Comparison of ENCODE assay signal across 33 mouse cellular contexts in the genomic region with DNA sequence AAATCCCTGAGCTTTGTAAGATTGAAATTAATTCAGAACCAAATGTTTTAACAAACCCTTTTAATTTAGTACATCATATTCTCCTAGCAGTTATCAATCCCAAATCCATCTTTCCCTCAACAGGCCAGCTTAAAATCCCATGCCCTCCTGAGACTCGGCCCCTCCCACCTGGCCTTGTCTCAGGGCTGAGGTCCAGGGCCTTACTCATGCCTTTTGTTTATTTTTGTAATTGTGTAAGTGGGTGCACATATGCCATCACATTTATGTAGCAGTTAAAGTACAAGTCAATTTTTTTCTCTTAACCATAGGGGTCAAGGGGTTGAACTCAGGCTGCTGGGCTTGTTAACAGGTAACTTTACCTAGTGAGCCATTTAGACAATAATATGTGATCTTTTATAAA. TPM values are rescaled to one million over a fixed set of nuclear protein-coding genes. Genes with fewer than 3 reads are reported as not detected.
DNase-seq lines count a peak whose midpoint lies in the region; ATAC-seq and TF ChIP-seq lines count a peak whose summit lies in the region.
"Had no signal": no experiment of that assay in that cellular context is flagged by ENCODE, and none has a peak within 500 bp of the region (broad histone marks: within the 10 kb centered on the region; RNA-seq: fewer than 3 reads in every experiment).

No protein-coding gene starts in this region.

- WGBS in liver, postnatal 0 days (ENCODE audit: insufficient replicate concordance) = 72% methylated on average over 1 of the region's 1 CpGs
- WGBS in liver, embryonic 12.5 days (ENCODE audit: insufficient replicate concordance) = 97% methylated on average over 1 of the region's 1 CpGs

- TF ChIP-seq EP300 in liver, postnatal 0 days (IDR thresholded peaks at IDR 0.05; ENCODE audit: low read depth) = no peak

- H3K4me2 ChIP-seq in liver, postnatal 0 days (ENCODE audit: low read depth, low read length) = no peak overlapping the region
- H3K4me2 ChIP-seq in liver, embryonic 12.5 days = no peak overlapping the region
- H3K4me2 ChIP-seq: forebrain, embryonic 12.5 days; hindbrain, embryonic 12.5 days; intestine, embryonic 15.5 days; limb, embryonic 13.5 days; liver, embryonic 15.5 days; midbrain, embryonic 11.5 days had no signal

- no peak overlapping the region for H3K9ac ChIP-seq in liver, postnatal 0 days (replicated peaks)
- H3K9ac ChIP-seq in liver, embryonic 12.5 days = no peak overlapping the region
- H3K9ac ChIP-seq: forebrain, embryonic 12.5 days; forebrain, postnatal 0 days; hindbrain, embryonic 12.5 days; intestine, embryonic 15.5 days; limb, embryonic 13.5 days; liver, embryonic 15.5 days had no signal

- no peaks in the 10 kb centered on the region for H3K4me1 ChIP-seq in liver, postnatal 0 days (ENCODE audit: insufficient read depth)
- no peaks in the 10 kb centered on the region for H3K4me1 ChIP-seq in liver, embryonic 12.5 days
- H3K4me1 ChIP-seq: forebrain, embryonic 12.5 days; heart, embryonic 10.5 days; hindbrain, embryonic 12.5 days; intestine, embryonic 15.5 days; limb, embryonic 13.5 days; liver, embryonic 15.5 days had no signal

- H3K36me3 ChIP-seq in liver, postnatal 0 days (replicated peaks; ENCODE audit: insufficient read depth, low read length) = peaks cover 25% of the 10 kb centered on the region
- peaks cover 65% of the 10 kb centered on the region for H3K36me3 ChIP-seq in liver, embryonic 12.5 days

- DNase-seq in cerebellum, adult 9-10 months = peak; percentile 7
- no peak for DNase-seq in cerebellum, adult 8-10 months
- peak; percentile 18 for DNase-seq in liver, postnatal 0 days
- DNase-seq in NIH3T3 (ENCODE audit: low read depth) = peak; percentile 78
- peak; percentile 17 for DNase-seq in brain, adult 2 months (ENCODE audit: low read depth, low spot score)
- DNase-seq in gastrocnemius, postnatal 4 days (ENCODE audit: low spot score in 2 of 2) = no peak
- DNase-seq: B cell, adult 2 months; forebrain, postnatal 0 days; gastrocnemius, postnatal 14 days; heart, adult 11 months; heart, postnatal 36 days; kidney, adult 8-10 months; kidney, postnatal 4 days; lung, postnatal 14 days; right cerebral cortex, postnatal 25 days; thymus, postnatal 25 days had no signal

- H3K4me3 ChIP-seq in liver, postnatal 0 days (ENCODE audit: low read depth, low read length) = no peak overlapping the region
- no peak overlapping the region for H3K4me3 ChIP-seq in liver, embryonic 12.5 days
- H3K4me3 ChIP-seq: erythroblast, embryonic 14.5 days; forebrain, embryonic 12.5 days; heart, embryonic 10.5 days; hindbrain, embryonic 12.5 days; intestine, embryonic 15.5 days; limb, embryonic 13.5 days; liver, embryonic 15.5 days had no signal

- H3K9me3 ChIP-seq in liver, postnatal 0 days (ENCODE audit: low read length) = no peaks in the 10 kb centered on the region
- no peaks in the 10 kb centered on the region for H3K9me3 ChIP-seq in liver, embryonic 12.5 days (replicated peaks)
- H3K9me3 ChIP-seq: forebrain, embryonic 12.5 days; heart, embryonic 10.5 days; hindbrain, embryonic 12.5 days; intestine, embryonic 15.5 days; limb, embryonic 13.5 days; liver, embryonic 15.5 days had no signal

- TF ChIP-seq CTCF in liver, postnatal 0 days (IDR thresholded peaks at IDR 0.05; ENCODE audit: low read depth) = no peak

- ATAC-seq in liver, postnatal 0 days = peak; percentile 84
- no peak for ATAC-seq in liver, embryonic 12.5 days
- no peak for ATAC-seq in megakaryocyte progenitor cell, adult 5-6 weeks (replicated peaks; ENCODE audit: poor library complexity)
- ATAC-seq: activated CD4-positive, CD25-positive, alpha-beta regulatory T cell, adult 4 months; forebrain, postnatal 0 days; hindbrain, postnatal 0 days; intestine, embryonic 15.5 days; midbrain, embryonic 16.5 days had no signal

- no peaks in the 10 kb centered on the region for H3K27me3 ChIP-seq in liver, postnatal 0 days (ENCODE audit: insufficient read depth, low read length)
- H3K27me3 ChIP-seq in liver, embryonic 12.5 days (replicated peaks) = no peaks in the 10 kb centered on the region
- H3K27me3 ChIP-seq: forebrain, embryonic 12.5 days; hindbrain, embryonic 12.5 days; intestine, embryonic 15.5 days; limb, embryonic 13.5 days; liver, embryonic 15.5 days had no signal

- no peak overlapping the region for H3K27ac ChIP-seq in liver, postnatal 0 days (ENCODE audit: low read depth)
- H3K27ac ChIP-seq in liver, embryonic 12.5 days = no peak overlapping the region
- H3K27ac ChIP-seq: forebrain, embryonic 12.5 days; heart, embryonic 10.5 days; hindbrain, embryonic 12.5 days; hindbrain, postnatal 0 days; intestine, embryonic 15.5 days; kidney, postnatal 0 days; limb, embryonic 13.5 days; liver, embryonic 15.5 days had no signal

RNA-seq across cellular contexts. Expression of a gene that starts 40.8 kb away (rescaled TPM):
- polyA plus RNA-seq in liver, postnatal 0 days (2015; fragmentation: Nextera tagmentation; extraction: Ambion mirVana) = not detected in 2 replicates
- polyA plus RNA-seq in liver, embryonic 12.5 days (2016; fragmentation: Nextera tagmentation; extraction: Ambion mirVana) = not detected in 2 replicates
- not detected in 2 replicates for total RNA-seq in megakaryocyte progenitor cell, adult 5-6 weeks (2015)
- total RNA-seq in megakaryocyte progenitor cell, adult 5-6 weeks (2017) = not detected in 2 replicates
- under 1 TPM in 1 of 2 experiments, not detected in 1; 0.08 TPM for total RNA-seq in gastrocnemius, postnatal 4 days (2021)
- total RNA-seq: megakaryocyte, adult 5-6 weeks; neutrophil, adult 5-6 weeks had no signal
- polyA plus RNA-seq: activated CD4-positive, CD25-positive, alpha-beta regulatory T cell, adult 4 months; erythroblast, embryonic 14.5 days; heart, embryonic 16.5 days had no signal

RNA-seq across cellular contexts. Expression of a gene that starts 40.9 kb away (rescaled TPM):
- 9.0 and 9.1 TPM in 2 replicates for polyA plus RNA-seq in liver, postnatal 0 days (2015; fragmentation: Nextera tagmentation; extraction: Ambion mirVana)
- polyA plus RNA-seq in liver, embryonic 12.5 days (2016; fragmentation: Nextera tagmentation; extraction: Ambion mirVana) = 15.3 and 16.2 TPM in 2 replicates
- 13.9 and 16.8 TPM in 2 replicates for total RNA-seq in megakaryocyte progenitor cell, adult 5-6 weeks (2015)
- 13.7 and 20.1 TPM in 2 replicates for total RNA-seq in megakaryocyte progenitor cell, adult 5-6 weeks (2017)
- total RNA-seq in gastrocnemius, postnatal 4 days (2021) = 10 to 100 TPM; 12.8 to 13.5 TPM

Comparison
In these comparisons a context has a peak if more than half of its experiments do, and no peak if none do; other contexts are left out.
1. DNase-seq: peak in cerebellum, adult 9-10 months (single experiment), liver, postnatal 0 days (single experiment), NIH3T3 (single experiment) and brain, adult 2 months (single experiment); none in cerebellum, adult 8-10 months (single experiment) and gastrocnemius, postnatal 4 days (0 of 2).